Mouse (Mus musculus) hindbrain, embryonic 14.5 days (tissue): Measurements from ENCODE around the gene Necap2. TPM values are rescaled to one million over a fixed set of nuclear protein-coding genes. Genes with fewer than 3 reads are reported as not detected.

Source experiments
- ATAC-seq: fragments of 200-750 bp; cut with Nextera tagmentation; 2 replicates; pipeline ENCODE4 v1.8.0; 2017; ENCODE audit warnings: moderate number of reproducible peaks, mild to moderate bottlenecking, moderate TSS enrichment, moderate library complexity; ENCODE audit not compliant: low FRiP score
- DNase-seq: peaks from one replicate; pipeline ENCODE4 v3.0.0-alpha.2; 2015; ENCODE audit warnings: low spot score
- H3K27ac ChIP-seq: fragments of 300-500 bp; sonication (generic); 2 replicates; pipeline ENCODE4 v1.5.1; 2014; ENCODE audit warnings: mild to moderate bottlenecking, moderate library complexity
- H3K27me3 ChIP-seq: fragments of 300-500 bp; sonication (generic); 2 replicates; pipeline ENCODE4 v1.6.1; 2014; ENCODE audit warnings: mild to moderate bottlenecking, low read length, mixed read lengths; ENCODE audit not compliant: control insufficient read depth, insufficient read depth
- H3K36me3 ChIP-seq: fragments of 300-500 bp; sonication (generic); replicated peaks from 2 replicates; pipeline ENCODE4 v1.6.1; 2014; ENCODE audit not compliant: control insufficient read depth, insufficient read depth
- H3K4me1 ChIP-seq: fragments of 300-500 bp; sonication (generic); replicated peaks from 2 replicates; pipeline ENCODE4 v1.6.1; 2014; ENCODE audit warnings: antibody characterized with exemption, low read length, mixed read lengths; ENCODE audit not compliant: control insufficient read depth, insufficient read depth
- H3K4me2 ChIP-seq: fragments of 300-500 bp; sonication (generic); replicated peaks from 2 replicates; pipeline ENCODE4 v1.6.1; 2014; ENCODE audit warnings: mild to moderate bottlenecking, moderate library complexity
- H3K4me3 ChIP-seq: fragments of 300-500 bp; sonication (generic); replicated peaks from 2 replicates; pipeline ENCODE4 v1.5.1; 2014; ENCODE audit warnings: mild to moderate bottlenecking, low read length
- H3K9ac ChIP-seq: fragments of 300-500 bp; sonication (generic); 2 replicates; pipeline ENCODE4 v1.6.1; 2014
- H3K9me3 ChIP-seq: fragments of 300-500 bp; sonication (generic); 2 replicates; pipeline ENCODE4 v1.6.1; 2016; ENCODE audit warnings: low read length; ENCODE audit not compliant: control insufficient read depth
- WGBS: fragments of 180-500 bp; shearing (Covaris S2); extraction: QIAGEN DNeasy Blood & Tissue Kit; methylation state at CpG from one replicate; pipeline ENCODE4 v1.1.7; 2014; 5-methylcytosine and 5-hydroxymethylcytosine counted together
- polyA plus RNA-seq: library from polyadenylated mRNA; unstranded; fragments of >200 nt; fragmentation: Nextera tagmentation; extraction: Ambion mirVana; gene quantifications from 2 replicates; pipeline ENCODE4 v1.2.1, GENCODE M21; 2014

Gene Necap2
- polyA plus RNA-seq, 1 experiment from 2014 or later: 46.9 TPM

DNA sequence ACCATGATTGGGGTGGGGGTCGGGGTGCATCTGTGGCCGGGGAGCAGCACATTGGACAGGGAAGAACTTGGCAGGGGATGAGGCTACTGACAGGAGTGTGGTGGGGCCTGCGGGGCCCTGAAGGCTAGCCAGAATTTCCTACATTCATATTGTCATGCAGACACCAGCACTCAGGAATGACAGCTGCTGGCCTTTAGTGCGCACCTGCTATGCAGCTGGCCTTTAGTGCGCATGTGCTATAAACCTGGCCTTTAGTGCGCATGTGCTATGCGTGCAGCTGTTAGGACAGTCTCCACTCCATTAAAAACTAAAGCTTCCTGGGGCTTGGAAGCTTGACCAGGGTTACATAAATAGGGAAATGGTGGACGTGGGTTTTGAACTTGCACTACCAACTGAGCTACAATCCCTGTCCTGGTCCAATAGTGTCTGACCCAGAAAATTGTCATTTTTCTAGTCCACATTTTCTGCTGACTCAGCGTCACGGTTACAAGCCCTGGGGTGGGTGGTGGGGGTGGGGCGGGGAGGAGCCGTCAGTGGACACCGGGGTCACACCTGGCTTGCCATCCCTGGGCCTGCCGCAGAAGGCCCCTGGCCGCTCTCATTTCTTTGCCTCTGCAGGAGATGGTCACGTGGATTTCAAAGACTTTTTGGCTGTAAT lies 28.5 kb upstream of the Necap2 start:
- Histone ChIP-seq H3K4me1 (no peaks in the 10 kb centered on the region), H3K9me3 (no peaks in the 10 kb centered on the region; the same call in 1 of the 2 replicates), H3K27ac (no peak overlapping the region), H3K9ac (no peak overlapping the region), H3K27me3 (no peaks in the 10 kb centered on the region), H3K4me2 (no peak overlapping the region), H3K36me3 (0 out of 2 replicates have a peak, but pooled peaks cover 2% of the 10 kb centered on the region), H3K4me3 (no peak overlapping the region)
- 78% methylated on average over 16 of the region's 16 CpGs for WGBS
- DNase-seq (no peak), ATAC-seq (no peak)

DNA sequence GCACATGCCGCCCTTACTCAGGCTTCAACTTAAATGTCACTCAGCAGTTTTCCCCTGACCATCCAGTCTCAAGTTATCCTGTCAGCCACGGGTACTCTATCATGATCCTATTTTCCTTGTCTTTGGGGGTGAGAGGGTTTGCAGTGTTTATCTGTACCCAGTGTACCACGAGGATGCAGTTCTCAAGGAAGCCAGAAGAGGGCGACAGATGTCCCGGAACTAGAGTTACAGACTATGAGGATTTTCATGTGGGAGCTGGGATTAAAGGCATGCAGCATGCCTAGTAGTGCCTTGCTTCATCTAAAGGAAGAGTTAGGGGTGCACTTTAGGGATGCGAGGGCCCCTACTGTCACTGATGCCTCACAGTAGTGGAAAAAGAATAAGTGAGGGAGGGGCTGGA lies 23.7 kb upstream of the Necap2 start:
- H3K4me1 ChIP-seq: no peaks in the 10 kb centered on the region
- H3K27me3 ChIP-seq: no peaks in the 10 kb centered on the region
- no peaks in the 10 kb centered on the region for H3K9me3 ChIP-seq
- ATAC-seq (no peak), DNase-seq (no peak)
- H3K9ac ChIP-seq: no peak overlapping the region
- no peaks in the 10 kb centered on the region for H3K36me3 ChIP-seq
- H3K4me3 ChIP-seq: no peak overlapping the region
- 72% methylated on average over 6 of the region's 6 CpGs for WGBS
- no peak overlapping the region for H3K4me2 ChIP-seq
- H3K27ac ChIP-seq: no peak overlapping the region

- 95% methylated on average over 9 of the region's 9 CpGs for WGBS
- H3K4me1 ChIP-seq: no peaks in the 10 kb centered on the region
- DNase-seq: no peak
These were observed 23.1 kb upstream of the Necap2 start for GRCm38 (mm10) chr4:141101291-141101690.

GRCm38 (mm10) chr4:141099956-141100355 lies 21.8 kb upstream of the Necap2 start:
- H3K9me3 ChIP-seq: no peaks in the 10 kb centered on the region
- no peak overlapping the region for H3K4me2 ChIP-seq
- DNase-seq (no peak), ATAC-seq (no peak)
- no peak overlapping the region for H3K27ac ChIP-seq
- no peaks in the 10 kb centered on the region for H3K36me3 ChIP-seq
- no peaks in the 10 kb centered on the region for H3K27me3 ChIP-seq
- no peak overlapping the region for H3K9ac ChIP-seq
- H3K4me3 ChIP-seq: no peak overlapping the region
- WGBS: 79% methylated on average over 5 of the region's 5 CpGs
- no peaks in the 10 kb centered on the region for H3K4me1 ChIP-seq

More at GRCm38 (mm10) chr4:141101291-141101690, 23.1 kb upstream of the Necap2 start:
- Histone ChIP-seq H3K27me3 (no peaks in the 10 kb centered on the region), H3K36me3 (no peaks in the 10 kb centered on the region), H3K4me3 (no peak overlapping the region), H3K9ac (no peak overlapping the region), H3K9me3 (no peaks in the 10 kb centered on the region), H3K27ac (no peak overlapping the region), H3K4me2 (no peak overlapping the region)
- no peak for ATAC-seq

DNA sequence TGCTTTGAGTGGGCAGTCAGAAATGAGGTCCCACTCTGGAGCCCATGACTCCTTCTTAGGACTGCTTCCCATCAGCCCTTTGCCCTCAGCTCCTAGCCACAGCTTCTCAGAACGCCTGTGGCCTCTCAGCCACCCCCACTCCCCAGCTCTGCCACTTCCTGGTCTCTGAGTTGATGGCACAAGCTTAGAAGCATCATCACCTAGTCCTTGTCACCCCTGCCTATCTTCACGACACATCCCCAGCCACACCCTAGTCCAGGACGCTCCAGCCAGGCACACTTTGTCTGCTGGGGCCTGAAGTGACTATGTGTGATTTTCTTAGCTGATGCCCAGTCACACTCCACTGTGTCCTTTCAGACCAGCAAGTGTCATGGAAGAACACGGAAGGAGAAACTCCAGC lies 20.8 kb upstream of the Necap2 start:
- no peaks in the 10 kb centered on the region for H3K9me3 ChIP-seq
- WGBS: 79% methylated on average over 4 of the region's 4 CpGs
- no peak for DNase-seq
- H3K4me3 ChIP-seq: no peak overlapping the region
- no peak overlapping the region for H3K27ac ChIP-seq
- H3K36me3 ChIP-seq: no peaks in the 10 kb centered on the region
- no peak overlapping the region for H3K9ac ChIP-seq
- ATAC-seq: no peak
- no peak overlapping the region for H3K4me2 ChIP-seq
- no peaks in the 10 kb centered on the region for H3K4me1 ChIP-seq
- no peaks in the 10 kb centered on the region for H3K27me3 ChIP-seq

- 9% methylated on average over 9 of the region's 9 CpGs for WGBS
- H3K27me3 ChIP-seq: no peaks in the 10 kb centered on the region
- H3K4me2 ChIP-seq: no peak overlapping the region
- H3K4me1 ChIP-seq: no peaks in the 10 kb centered on the region
- H3K36me3 ChIP-seq: no peaks in the 10 kb centered on the region
- no peaks in the 10 kb centered on the region for H3K9me3 ChIP-seq
- no peak for DNase-seq
- no peak for ATAC-seq
- H3K27ac ChIP-seq: no peak overlapping the region
- no peak overlapping the region for H3K4me3 ChIP-seq
- no peak overlapping the region for H3K9ac ChIP-seq
These were observed 18.6 kb upstream of the Necap2 start for GRCm38 (mm10) chr4:141096710-141097109.

- Histone ChIP-seq H3K27ac (no peak overlapping the region), H3K36me3 (no peaks in the 10 kb centered on the region), H3K27me3 (no peaks in the 10 kb centered on the region), H3K9me3 (no peaks in the 10 kb centered on the region), H3K4me2 (no peak overlapping the region), H3K4me1 (no peaks in the 10 kb centered on the region), H3K4me3 (no peak overlapping the region), H3K9ac (no peak overlapping the region)
- DNase-seq: no peak
- ATAC-seq: no peak
- 77% methylated on average over 10 of the region's 10 CpGs for WGBS
These were observed 16.9 kb upstream of the Necap2 start for GRCm38 (mm10) chr4:141095016-141095415.

- Histone ChIP-seq H3K27ac (no peak overlapping the region), H3K4me1 (no peaks in the 10 kb centered on the region), H3K9me3 (no peaks in the 10 kb centered on the region), H3K9ac (no peak overlapping the region), H3K4me2 (no peak overlapping the region), H3K4me3 (no peak overlapping the region), H3K27me3 (no peaks in the 10 kb centered on the region), H3K36me3 (no peaks in the 10 kb centered on the region)
- DNase-seq: no peak
- no peak for ATAC-seq
- WGBS: 70% methylated on average over 9 of the region's 9 CpGs
These were observed 10.6 kb upstream of the Necap2 start for GRCm38 (mm10) chr4:141088714-141089113.

GRCm38 (mm10) chr4:141088033-141088432 lies 9.9 kb upstream of the Necap2 start, which contains the start of gene Spata21:
TSS of gene Spata21 (plus strand) at chr4:141088333.
- 80% methylated on average over 6 of the region's 6 CpGs for WGBS
- H3K4me2 ChIP-seq: no peak within 1 kb of the TSS
- no peaks in the 10 kb centered on the region for H3K4me1 ChIP-seq
- H3K4me3 ChIP-seq: no peak within 1 kb of the TSS
- no peak within 1 kb of the TSS for H3K9ac ChIP-seq
- DNase-seq: no peak
- no peaks in the 10 kb centered on the region for H3K36me3 ChIP-seq
- H3K9me3 ChIP-seq: no peaks in the 10 kb centered on the region
- ATAC-seq: no peak
- H3K27me3 ChIP-seq: no peaks in the 10 kb centered on the region
- no peak within 1 kb of the TSS for H3K27ac ChIP-seq

- Histone ChIP-seq H3K4me3 (no peak overlapping the region), H3K4me1 (no peaks in the 10 kb centered on the region), H3K9me3 (no peaks in the 10 kb centered on the region), H3K27me3 (no peaks in the 10 kb centered on the region), H3K27ac (no peak overlapping the region), H3K4me2 (no peak overlapping the region), H3K36me3 (no peaks in the 10 kb centered on the region), H3K9ac (no peak overlapping the region)
- 86% methylated on average over 10 of the region's 10 CpGs for WGBS
- no peak for DNase-seq
- no peak for ATAC-seq
These were observed 8.7 kb upstream of the Necap2 start for GRCm38 (mm10) chr4:141086862-141087261.
